Comparison of ENCODE assay signal across 22 mouse cellular contexts in the genomic region with DNA sequence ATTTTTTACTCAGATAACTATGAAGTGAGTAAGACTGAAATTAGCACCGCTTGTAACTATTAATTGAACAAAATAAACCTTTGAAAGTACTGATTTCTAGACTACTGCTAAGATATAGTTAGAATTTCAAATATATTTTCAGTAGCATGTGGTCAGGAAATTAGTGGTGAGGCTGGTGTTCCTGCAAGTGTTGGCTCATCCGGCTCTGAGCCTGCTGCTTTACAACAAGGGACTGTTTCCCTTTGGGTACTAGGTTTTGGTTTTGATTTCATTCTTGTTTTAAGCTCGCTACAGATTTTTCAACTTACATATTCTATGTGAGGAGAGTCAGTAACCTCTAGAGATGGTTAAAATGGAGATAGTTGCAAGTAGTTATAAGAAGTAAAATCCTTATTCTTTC.
DNase-seq lines count a peak whose midpoint lies in the region; ATAC-seq lines count a peak whose summit lies in the region.
"Had no signal": no experiment of that assay in that cellular context is flagged by ENCODE, and none has a peak within 500 bp of the region (broad histone marks: within the 10 kb centered on the region; RNA-seq: fewer than 3 reads in every experiment).

No protein-coding gene starts in this region.

- H3K36me3 ChIP-seq in midbrain, embryonic 10.5 days = no peaks in the 10 kb centered on the region
- H3K36me3 ChIP-seq in midbrain, embryonic 14.5 days (ENCODE audit: control insufficient read depth, insufficient read depth, low read length) = no peaks in the 10 kb centered on the region
- H3K36me3 ChIP-seq: hindbrain, embryonic 13.5 days; midbrain, embryonic 13.5 days had no signal

- no peak overlapping the region for H3K4me3 ChIP-seq in midbrain, embryonic 10.5 days
- H3K4me3 ChIP-seq in midbrain, embryonic 14.5 days (replicated peaks; ENCODE audit: low read depth, low read length) = no peak overlapping the region
- H3K4me3 ChIP-seq: gastrocnemius, adult 2 months; hindbrain, embryonic 13.5 days; liver, embryonic 15.5 days; midbrain, embryonic 13.5 days had no signal

- DNase-seq in midbrain, embryonic 10.5 days (ENCODE audit: low spot score) = no peak
- DNase-seq in midbrain, embryonic 14.5 days = no peak
- peak; percentile 76 for DNase-seq in induced T-regulatory cell, adult 2 months (ENCODE audit: low read depth)
- DNase-seq in natural killer cell, adult 2 months (ENCODE audit: low spot score in 2 of 2) = peak; percentile 8 to 9
- DNase-seq in Muller cell, postnatal 12 days (ENCODE audit: inconsistent ontology term) = no peak
- DNase-seq in gastrocnemius, adult 8-10 months (ENCODE audit: low spot score in 2 of 2) = no peak
- DNase-seq in urinary bladder, postnatal 25 days (ENCODE audit: low spot score) = no peak
- DNase-seq: adrenal gland, postnatal 25 days; cerebellum, adult 2 months; gastrocnemius, adult 2 months; heart, postnatal 10 days; kidney, postnatal 25 days; spleen, adult 18-20 months; thymus, postnatal 14 days had no signal

- no peak overlapping the region for H3K4me2 ChIP-seq in midbrain, embryonic 14.5 days (ENCODE audit: low read length)
- H3K4me2 ChIP-seq: hindbrain, embryonic 13.5 days; liver, embryonic 15.5 days; midbrain, embryonic 13.5 days had no signal

- no peak overlapping the region for H3K9ac ChIP-seq in midbrain, embryonic 14.5 days (replicated peaks; ENCODE audit: low read length)
- H3K9ac ChIP-seq: hindbrain, embryonic 13.5 days; liver, embryonic 15.5 days; midbrain, embryonic 13.5 days had no signal

- 65% methylated on average over 3 of the region's 3 CpGs for WGBS in midbrain, embryonic 10.5 days
- WGBS in midbrain, embryonic 14.5 days = 66% methylated on average over 3 of the region's 3 CpGs

- H3K27ac ChIP-seq in midbrain, embryonic 10.5 days (replicated peaks) = 0 out of 2 replicates have a peak overlapping the region, but pooled peaks have one; percentile 49
- H3K27ac ChIP-seq in midbrain, embryonic 14.5 days (replicated peaks; ENCODE audit: low read depth, low read length) = no peak overlapping the region
- H3K27ac ChIP-seq: gastrocnemius, adult 2 months; hindbrain, embryonic 13.5 days; liver, embryonic 15.5 days; midbrain, embryonic 13.5 days; stomach, postnatal 0 days had no signal

- peaks cover 53% of the 10 kb centered on the region for H3K4me1 ChIP-seq in midbrain, embryonic 10.5 days
- no peaks in the 10 kb centered on the region for H3K4me1 ChIP-seq in midbrain, embryonic 14.5 days (ENCODE audit: control insufficient read depth, insufficient read depth, low read length)
- H3K4me1 ChIP-seq: liver, embryonic 15.5 days had no signal

- no peak for ATAC-seq in midbrain, embryonic 14.5 days (ENCODE audit: low FRiP score, low TSS enrichment)
- ATAC-seq in CD4-positive, CD25-positive, alpha-beta regulatory T cell, adult 4 months = peak; percentile 97
- ATAC-seq: forebrain, embryonic 16.5 days; intestine, postnatal 0 days; lung, postnatal 0 days; midbrain, embryonic 13.5 days had no signal

- peaks cover 12% of the 10 kb centered on the region for H3K27me3 ChIP-seq in midbrain, embryonic 10.5 days (ENCODE audit: low read depth, poor library complexity, severe bottlenecking)
- no peaks in the 10 kb centered on the region for H3K27me3 ChIP-seq in midbrain, embryonic 14.5 days (ENCODE audit: control insufficient read depth, insufficient read depth, low read length)
- H3K27me3 ChIP-seq: hindbrain, embryonic 13.5 days; liver, embryonic 15.5 days had no signal

- no peaks in the 10 kb centered on the region for H3K9me3 ChIP-seq in midbrain, embryonic 10.5 days (replicated peaks)
- no peaks in the 10 kb centered on the region for H3K9me3 ChIP-seq in midbrain, embryonic 14.5 days (ENCODE audit: control insufficient read depth, low read length)
- H3K9me3 ChIP-seq: hindbrain, embryonic 13.5 days; liver, embryonic 15.5 days; midbrain, embryonic 13.5 days had no signal

Comparison
In these comparisons a context has a peak if more than half of its experiments do, and no peak if none do; other contexts are left out.
1. DNase-seq: peak in induced T-regulatory cell, adult 2 months (single experiment) and natural killer cell, adult 2 months (2 of 2); none in midbrain, embryonic 10.5 days (single experiment), midbrain, embryonic 14.5 days (single experiment), Muller cell, postnatal 12 days (single experiment), gastrocnemius, adult 8-10 months (0 of 2) and urinary bladder, postnatal 25 days (single experiment).